ENCODE assay signal across 28 mouse cellular contexts in genomic region chr3:153844030-153844429, GRCm38 (mm10). TPM values are rescaled to one million over a fixed set of nuclear protein-coding genes. Genes with fewer than 3 reads are reported as not detected.
DNase-seq lines count a peak whose midpoint lies in the region; ATAC-seq and TF ChIP-seq lines count a peak whose summit lies in the region.
"Had no signal": no experiment of that assay in that cellular context is flagged by ENCODE, and none has a peak within 500 bp of the region (broad histone marks: within the 10 kb centered on the region; RNA-seq: fewer than 3 reads in every experiment).

TSS of gene Asb17 (plus strand) at chr3:153844209.

- no peaks in the 10 kb centered on the region for H3K79me2 ChIP-seq in MEL (ENCODE audit: control insufficient read depth, insufficient read depth, low read length, poor library complexity)

- 83% methylated on average over 10 of the region's 10 CpGs for WGBS in liver, embryonic 12.5 days (ENCODE audit: insufficient replicate concordance)
- 83% methylated on average over 10 of the region's 10 CpGs for WGBS in liver, embryonic 15.5 days (ENCODE audit: insufficient replicate concordance)
- 90% methylated on average over 10 of the region's 10 CpGs for WGBS in midbrain, embryonic 11.5 days

- intact Hi-C loops in heart, postnatal 25 days (cut with DNase I) = no loop called here

- no peak for TF ChIP-seq RAD21 in MEL (IDR thresholded peaks at IDR 0.05; ENCODE audit: low read depth, low read length)

- H3K4me1 ChIP-seq in liver, embryonic 12.5 days = peaks cover 52% of the 10 kb centered on the region
- peaks cover 32 to 38% of the 10 kb centered on the region in 2 experiments for H3K4me1 ChIP-seq in MEL (ENCODE audit: control insufficient read depth in 1 of 2, insufficient read depth in 2 of 2, low read length in 2 of 2)
- H3K4me1 ChIP-seq in liver, embryonic 15.5 days (replicated peaks) = peaks cover 47% of the 10 kb centered on the region
- no peaks in the 10 kb centered on the region for H3K4me1 ChIP-seq in midbrain, embryonic 11.5 days (ENCODE audit: control insufficient read depth, insufficient read depth, low read length)
- H3K4me1 ChIP-seq: embryonic facial prominence, embryonic 13.5 days; embryonic facial prominence, embryonic 15.5 days; forebrain, embryonic 10.5 days; forebrain, embryonic 12.5 days had no signal

- peak; percentile 80 for DNase-seq in heart, adult 11 months
- DNase-seq in heart, postnatal 25 days (ENCODE audit: low spot score) = no peak
- DNase-seq in liver (no peak), MEL (ENCODE audit: low read depth, low spot score) (no peak)
- no peak for DNase-seq in midbrain, embryonic 11.5 days (ENCODE audit: low spot score, missing footprints)
- DNase-seq: adrenal gland, adult 2 months; adrenal gland, postnatal 10 days; adrenal gland, postnatal 25 days; B cell, adult 2 months; cerebellum, adult 11 months; cerebellum, adult 18-20 months; cerebellum, adult 8-10 months; cerebellum, adult 9-11 months; cerebellum, postnatal 14 days; cerebellum, postnatal 36 days; embryo, embryonic 11 days had no signal

- no peaks in the 10 kb centered on the region for H3K36me3 ChIP-seq in liver, embryonic 12.5 days
- peaks cover 0 to 39% of the 10 kb centered on the region in 2 experiments; a peak in 2 of 4 replicates for H3K36me3 ChIP-seq in MEL (ENCODE audit: control insufficient read depth in 1 of 2, insufficient read depth in 2 of 2, low read length in 2 of 2)
- no peaks in the 10 kb centered on the region for H3K36me3 ChIP-seq in liver, embryonic 15.5 days (replicated peaks)
- H3K36me3 ChIP-seq in midbrain, embryonic 11.5 days (ENCODE audit: control insufficient read depth, insufficient read depth, low read length) = no peaks in the 10 kb centered on the region
- H3K36me3 ChIP-seq: embryonic facial prominence, embryonic 13.5 days; embryonic facial prominence, embryonic 15.5 days; forebrain, embryonic 10.5 days; forebrain, embryonic 12.5 days; G1E had no signal

- H3K9ac ChIP-seq in liver, embryonic 12.5 days = 0 out of 2 replicates have a peak within 1 kb of the TSS, but pooled peaks have one; percentile 8
- H3K9ac ChIP-seq in MEL (ENCODE audit: control insufficient read depth, low read depth, low read length, poor library complexity, severe bottlenecking) = no peak within 1 kb of the TSS
- no peak within 1 kb of the TSS for H3K9ac ChIP-seq in liver, embryonic 15.5 days
- no peak within 1 kb of the TSS for H3K9ac ChIP-seq in midbrain, embryonic 11.5 days (ENCODE audit: low read length)
- H3K9ac ChIP-seq: embryonic facial prominence, embryonic 13.5 days; embryonic facial prominence, embryonic 15.5 days; forebrain, embryonic 12.5 days had no signal

- H3K27me3 ChIP-seq in liver, embryonic 12.5 days (replicated peaks) = no peaks in the 10 kb centered on the region
- no peaks in the 10 kb centered on the region for H3K27me3 ChIP-seq in MEL (ENCODE audit: control insufficient read depth in 1 of 2, insufficient read depth in 2 of 2, low read length in 2 of 2)
- H3K27me3 ChIP-seq in liver, embryonic 15.5 days = no peaks in the 10 kb centered on the region
- H3K27me3 ChIP-seq in midbrain, embryonic 11.5 days (ENCODE audit: control insufficient read depth, insufficient read depth, low read length) = no peaks in the 10 kb centered on the region
- H3K27me3 ChIP-seq: CH12.LX; embryonic facial prominence, embryonic 13.5 days; embryonic facial prominence, embryonic 15.5 days; forebrain, embryonic 12.5 days had no signal

- TF ChIP-seq CTCF in MEL (IDR thresholded peaks at IDR 0.05 in 2 of 3, conservative IDR thresholded peaks at IDR 0.05 in 1 of 3; ENCODE audit: control insufficient read depth in 1 of 3, insufficient read depth in 1 of 3, low read depth in 2 of 3, low read length in 3 of 3, poor library complexity in 1 of 3, severe bottlenecking in 1 of 3) = no peak

- H3K4me3 ChIP-seq in liver, embryonic 12.5 days = no peak within 1 kb of the TSS
- H3K4me3 ChIP-seq in MEL (ENCODE audit: control insufficient read depth in 1 of 2, insufficient read depth in 1 of 2, low read depth in 2 of 2, low read length in 2 of 2) = no peak within 1 kb of the TSS
- no peak within 1 kb of the TSS for H3K4me3 ChIP-seq in liver, embryonic 15.5 days (replicated peaks)
- no peak within 1 kb of the TSS for H3K4me3 ChIP-seq in midbrain, embryonic 11.5 days (ENCODE audit: low read depth, low read length)
- H3K4me3 ChIP-seq: embryonic facial prominence, embryonic 13.5 days; embryonic facial prominence, embryonic 15.5 days; erythroblast, embryonic 14.5 days; forebrain, embryonic 10.5 days; forebrain, embryonic 12.5 days had no signal

- TF ChIP-seq POLR2A in MEL (IDR thresholded peaks at IDR 0.05; ENCODE audit: control insufficient read depth in 1 of 2, insufficient read depth in 1 of 2, low read depth in 1 of 2, low read length in 2 of 2, poor library complexity in 1 of 2) = no peak

- no peak for TF ChIP-seq EP300 in MEL (IDR thresholded peaks at IDR 0.05; ENCODE audit: low read depth in 1 of 2, low read length in 2 of 2)

- no peak within 1 kb of the TSS for H3K4me2 ChIP-seq in liver, embryonic 12.5 days
- no peak within 1 kb of the TSS for H3K4me2 ChIP-seq in liver, embryonic 15.5 days
- H3K4me2 ChIP-seq in midbrain, embryonic 11.5 days = no peak within 1 kb of the TSS
- H3K4me2 ChIP-seq: embryonic facial prominence, embryonic 13.5 days; embryonic facial prominence, embryonic 15.5 days; forebrain, embryonic 12.5 days had no signal

- 0 out of 2 replicates have a peak within 1 kb of the TSS, but pooled peaks have one; percentile 29 for H3K27ac ChIP-seq in liver, embryonic 12.5 days
- peak within 1 kb of the TSS; percentile 98 for H3K27ac ChIP-seq in MEL (ENCODE audit: control insufficient read depth, low read depth, low read length)
- H3K27ac ChIP-seq in liver, embryonic 15.5 days (replicated peaks) = peak within 1 kb of the TSS; percentile 53; the same call in 1 of the 2 replicates
- no peak within 1 kb of the TSS for H3K27ac ChIP-seq in midbrain, embryonic 11.5 days (ENCODE audit: low read depth, low read length)
- H3K27ac ChIP-seq: embryonic facial prominence, embryonic 13.5 days; embryonic facial prominence, embryonic 15.5 days; forebrain, embryonic 10.5 days; forebrain, embryonic 12.5 days had no signal

- H3K9me3 ChIP-seq in liver, embryonic 12.5 days (replicated peaks) = no peaks in the 10 kb centered on the region
- no peaks in the 10 kb centered on the region for H3K9me3 ChIP-seq in MEL (replicated peaks; ENCODE audit: insufficient read depth, low read length)
- H3K9me3 ChIP-seq in liver, embryonic 15.5 days (replicated peaks) = no peaks in the 10 kb centered on the region
- no peaks in the 10 kb centered on the region for H3K9me3 ChIP-seq in midbrain, embryonic 11.5 days (ENCODE audit: control insufficient read depth, low read length)
- H3K9me3 ChIP-seq: embryonic facial prominence, embryonic 13.5 days; embryonic facial prominence, embryonic 15.5 days; forebrain, embryonic 10.5 days; forebrain, embryonic 12.5 days; G1E had no signal

- ATAC-seq in liver, embryonic 12.5 days = no peak
- no peak for ATAC-seq in liver, embryonic 15.5 days (ENCODE audit: insufficient read depth)
- ATAC-seq in midbrain, embryonic 11.5 days (ENCODE audit: low FRiP score) = no peak
- ATAC-seq: CD4-positive, CD25-positive, alpha-beta regulatory T cell, adult 4 months; forebrain, embryonic 14.5 days had no signal

TF ChIP-seq in MEL, 35 proteins besides CTCF, POLR2A, EP300 and RAD21:
- TF ChIP-seq ZC3H11A (IDR thresholded peaks at IDR 0.05; ENCODE audit: low read depth, low read length) (no peak), TAL1 (IDR thresholded peaks at IDR 0.05; ENCODE audit: low read length) (no peak), ZMIZ1 (IDR thresholded peaks at IDR 0.05; ENCODE audit: low read depth, low read length) (no peak), MXI1 (IDR thresholded peaks at IDR 0.05; ENCODE audit: low read depth, low read length) (no peak), MAZ (IDR thresholded peaks at IDR 0.05; ENCODE audit: low read depth, low read length) (no peak), POLR2AphosphoS5 (IDR thresholded peaks at IDR 0.05; ENCODE audit: borderline replicate concordance, low read depth, low read length) (no peak), SMC3 (IDR thresholded peaks at IDR 0.05; ENCODE audit: low read depth, low read length) (no peak), E2F4 (IDR thresholded peaks at IDR 0.05; ENCODE audit: borderline replicate concordance, low read depth, low read length) (no peak), MYC (IDR thresholded peaks at IDR 0.05; ENCODE audit: low read depth, low read length) (no peak), TCF12 (IDR thresholded peaks at IDR 0.05; ENCODE audit: low read depth, low read length) (no peak), MAX (IDR thresholded peaks at IDR 0.05; ENCODE audit: low read length) (no peak), JUND (IDR thresholded peaks at IDR 0.05; ENCODE audit: low read depth, low read length) (no peak)

RNA-seq across cellular contexts. Expression of gene Asb17, which starts in this region (rescaled TPM):
- total RNA-seq in heart, postnatal 25 days (2021) = not detected
- polyA plus RNA-seq in liver, embryonic 12.5 days (2016; fragmentation: Nextera tagmentation; extraction: Ambion mirVana) = 5.3 and 6.4 TPM in 2 replicates
- 9.0 and 9.7 TPM in 2 replicates for total RNA-seq in MEL (2012; rRNA removed)
- 1 to 10 TPM in 1 of 2 experiments, not detected in 1; 5.7 TPM for polyA plus RNA-seq in MEL (2012; ENCODE audit: insufficient read depth in 1 of 2, insufficient read length in 2 of 2, low read depth in 1 of 2, low replicate concordance in 2 of 2, missing spikeins in 1 of 2)
- polyA plus RNA-seq in liver, embryonic 15.5 days (2015; fragmentation: Nextera tagmentation; extraction: Ambion mirVana) = 2.6 and 3.0 TPM in 2 replicates
- 0.29 and 0.44 TPM in 2 replicates for polyA plus RNA-seq in midbrain, embryonic 11.5 days (2014; fragmentation: Nextera tagmentation; extraction: Ambion mirVana)
- total RNA-seq: adrenal gland, adult 2 months; adrenal gland, postnatal 10 days; adrenal gland, postnatal 25 days; adrenal gland, postnatal 4 days had no signal
- polyA plus RNA-seq: adrenal gland, adult 2 months; CD4-positive, CD25-positive, alpha-beta regulatory T cell, adult 4 months; erythroblast, embryonic 14.5 days; forebrain, embryonic 12.5 days; forebrain, embryonic 14.5 days had no signal
